Mouse (Mus musculus): ENCODE results near the gene Ppa2. TPM values are rescaled to one million over a fixed set of nuclear protein-coding genes. Genes with fewer than 3 reads are reported as not detected.
A peak's percentile ranks its signal among the peaks of the same experiment; 100 is the strongest.

The Ppa2 gene
- total RNA-seq, 2 experiments from 2014 or later = 70.4 to 77.4 TPM

DNA sequence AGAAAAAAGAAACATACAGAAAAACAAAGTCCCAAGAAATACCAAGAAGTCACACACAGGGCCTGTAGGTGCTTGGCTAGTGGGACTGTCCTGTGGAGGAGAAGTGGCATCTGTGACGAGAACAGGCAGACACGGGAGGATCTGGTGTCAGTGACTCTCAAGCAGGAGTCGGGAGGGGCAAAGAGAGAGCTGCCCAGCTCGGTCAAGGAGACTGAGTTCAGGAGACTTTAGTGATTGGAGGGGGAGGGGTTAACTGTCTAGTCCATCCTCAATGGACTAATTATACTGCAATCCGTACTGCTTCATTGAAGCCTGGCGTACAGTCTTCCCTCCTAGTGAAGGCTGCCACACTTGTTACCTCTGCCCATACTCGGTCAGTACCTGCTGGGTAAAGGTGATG lies 77.4 kb downstream of the Ppa2 start:
- no peak for ATAC-seq (replicated peaks; ENCODE audit: poor library complexity)

DNA sequence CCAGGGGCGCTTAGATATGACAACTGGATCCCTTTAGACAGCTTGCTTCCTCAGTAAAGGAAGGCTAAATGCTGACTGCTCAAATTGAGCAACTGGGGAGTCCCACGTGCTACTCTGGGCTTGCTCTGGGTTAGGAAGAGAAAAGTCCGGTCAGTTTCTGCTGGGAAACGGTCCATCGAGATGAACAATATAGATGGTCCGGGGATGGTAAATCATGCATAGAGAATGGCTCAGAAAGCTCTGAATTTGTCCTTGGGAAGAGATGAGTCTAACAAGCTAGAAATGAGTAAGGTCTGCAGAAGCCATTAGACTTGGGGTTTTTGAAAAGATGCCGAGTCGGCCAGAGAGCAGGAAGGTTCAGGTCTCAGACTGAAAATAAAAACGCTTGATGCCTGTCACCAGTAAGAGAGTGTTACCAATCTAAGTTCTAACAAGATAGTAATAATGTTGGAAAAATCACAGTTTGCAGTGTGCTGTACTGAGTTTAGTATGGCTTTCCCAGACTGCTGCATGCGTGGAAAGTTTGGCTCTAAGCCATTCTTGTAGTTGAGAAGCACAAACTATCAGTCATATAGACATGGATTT lies 80.0 kb downstream of the Ppa2 start:
- no peak for ATAC-seq (replicated peaks; ENCODE audit: poor library complexity)

DNA sequence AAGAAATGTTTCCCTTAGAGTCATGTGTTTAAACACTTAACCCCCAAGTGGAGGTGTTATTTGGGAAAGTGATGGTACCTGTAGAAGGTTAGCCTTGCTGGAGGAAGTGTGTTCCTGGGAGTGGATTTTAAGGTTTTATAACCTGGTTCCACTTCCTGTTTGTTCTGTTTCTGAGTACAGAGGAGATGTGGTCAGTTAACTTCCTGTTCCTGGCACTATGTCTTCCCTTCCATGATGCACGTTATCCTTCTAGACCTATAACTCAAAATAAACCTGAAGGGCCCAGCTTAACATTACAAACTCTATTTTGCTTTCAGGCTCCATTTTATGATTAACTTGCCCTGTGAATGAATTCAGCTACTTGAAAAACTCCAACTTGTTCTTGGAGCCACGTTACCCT lies 84.6 kb downstream of the Ppa2 start:
- ATAC-seq (replicated peaks; ENCODE audit: poor library complexity) = peak; percentile 99

DNA sequence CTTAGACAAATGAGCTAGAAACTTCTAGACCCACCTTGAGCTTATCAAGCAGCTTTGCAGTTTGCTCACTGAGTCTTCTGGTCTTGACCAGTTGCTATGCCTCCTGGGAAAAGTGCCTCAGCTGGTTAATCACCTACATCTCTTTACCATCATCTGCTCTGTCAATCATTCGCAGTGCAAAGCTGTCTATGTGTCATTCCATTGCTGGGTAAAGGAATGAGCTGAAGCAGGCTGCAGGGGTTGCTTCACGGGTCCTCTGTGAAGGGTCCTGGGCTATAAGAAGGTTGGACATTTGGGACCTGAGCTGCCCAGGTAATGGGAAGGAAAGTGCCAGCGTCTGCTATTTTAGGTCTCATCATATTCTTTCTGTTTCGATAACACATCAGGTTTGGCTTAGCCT lies 93.9 kb downstream of the Ppa2 start:
- no peak for ATAC-seq (replicated peaks; ENCODE audit: poor library complexity)

DNA sequence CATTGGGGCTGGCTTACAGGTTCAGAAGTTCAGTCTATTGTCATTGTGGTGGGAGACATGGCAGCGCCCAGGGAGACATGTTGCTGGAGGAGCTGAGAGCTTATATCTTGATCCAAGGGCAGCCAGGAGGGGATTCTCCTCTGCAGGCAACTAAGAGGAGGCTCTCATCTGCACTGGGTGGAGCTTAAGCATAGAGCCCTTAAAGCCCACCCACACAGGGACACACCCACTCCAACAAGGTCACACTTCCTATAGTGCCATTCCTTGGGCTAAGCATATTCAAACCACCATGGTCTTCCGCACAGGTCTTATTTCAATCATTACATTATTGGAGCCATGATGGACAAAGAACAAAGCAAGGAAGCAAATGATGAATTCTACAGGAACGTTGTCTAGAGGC lies 95.7 kb downstream of the Ppa2 start:
- 0 out of 2 replicates have a peak, but pooled peaks have one; percentile 29 for ATAC-seq (replicated peaks; ENCODE audit: poor library complexity)

DNA sequence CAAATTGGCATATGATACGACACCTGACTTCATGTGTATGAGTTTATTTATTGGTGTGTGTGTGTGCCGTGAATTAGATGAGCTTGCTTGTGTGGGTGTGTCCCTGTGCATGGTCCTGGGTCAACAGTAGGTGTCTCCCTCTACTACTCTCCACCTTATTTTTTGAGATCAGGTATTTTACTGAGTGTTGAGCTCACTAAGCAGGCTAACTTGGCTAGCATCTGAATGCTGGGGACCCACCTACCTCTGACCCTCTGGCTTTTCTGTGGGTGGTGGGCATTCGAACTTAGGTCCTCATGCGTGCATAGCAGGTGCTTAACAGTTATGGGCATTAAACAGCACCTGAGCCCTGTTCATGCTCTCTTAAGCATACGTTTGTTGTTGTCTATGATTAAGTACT lies 96.3 kb downstream of the Ppa2 start:
- ATAC-seq (replicated peaks; ENCODE audit: poor library complexity) = peak; percentile 87

DNA sequence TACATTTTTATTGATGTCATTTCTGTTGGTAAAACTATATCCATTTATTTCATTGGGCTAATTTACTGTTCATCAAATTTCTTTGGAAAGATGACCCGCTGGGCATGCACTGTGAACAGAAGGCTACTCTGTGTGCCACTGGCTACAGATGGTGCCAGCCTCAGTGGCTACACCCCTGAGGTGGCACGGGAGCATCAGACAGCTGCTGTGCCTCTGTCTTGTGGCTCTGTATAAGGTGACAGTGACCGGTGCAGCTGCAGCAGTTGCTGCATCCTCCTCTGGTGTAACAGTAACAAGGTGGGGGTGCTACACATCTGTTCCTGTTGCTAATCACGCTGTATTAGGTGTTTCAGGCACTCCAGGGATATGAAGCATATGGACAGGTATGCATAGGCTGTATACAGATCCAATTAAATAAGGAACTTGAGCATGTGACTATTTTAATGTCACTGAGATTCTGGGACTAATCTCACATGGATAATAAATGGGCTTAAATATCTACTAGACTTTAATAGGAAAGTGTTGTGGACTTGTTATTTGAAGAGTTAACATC lies 101.3 kb downstream of the Ppa2 start:
- no peak for ATAC-seq (replicated peaks; ENCODE audit: poor library complexity)

DNA sequence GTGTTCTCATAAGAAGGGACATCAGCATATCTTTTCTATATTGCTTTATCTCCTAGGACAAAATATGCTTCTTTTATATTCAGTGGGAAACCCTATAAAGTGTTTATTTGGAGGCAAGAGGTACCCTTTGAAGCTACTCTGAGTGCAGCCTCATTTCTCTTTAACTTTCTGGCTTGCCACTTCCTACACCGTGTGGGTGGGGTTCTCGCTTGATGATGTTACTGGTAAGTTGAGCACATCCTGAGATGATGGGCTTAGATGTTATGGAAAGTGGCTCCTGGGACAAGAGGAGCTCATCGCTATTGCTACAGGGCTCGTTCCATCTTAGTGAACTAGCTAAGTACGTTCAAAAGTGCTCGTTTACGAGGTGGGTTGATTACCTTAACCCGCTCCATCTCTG lies 101.9 kb downstream of the Ppa2 start:
- no peak for ATAC-seq (replicated peaks; ENCODE audit: poor library complexity)

DNA sequence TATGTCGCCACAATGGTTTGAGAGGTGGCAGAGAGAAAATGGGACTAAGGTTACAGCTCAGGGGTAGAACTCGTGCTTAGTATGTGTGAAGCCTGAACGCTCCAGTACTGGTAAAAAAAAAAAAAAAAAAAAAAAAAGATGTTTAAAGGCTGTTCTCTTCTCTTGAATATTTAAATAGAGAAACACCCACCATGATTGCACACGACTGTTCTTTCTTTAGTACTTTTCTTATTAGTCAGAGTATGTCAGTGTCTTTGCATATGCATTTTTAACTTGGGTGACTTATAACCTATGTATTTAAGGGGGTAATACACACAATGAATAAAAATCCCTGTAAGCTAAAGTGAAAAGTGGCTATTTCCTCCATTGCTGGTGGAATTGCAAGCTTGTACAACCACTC lies 104.8 kb downstream of the Ppa2 start:
- no peak for ATAC-seq (replicated peaks; ENCODE audit: poor library complexity)

DNA sequence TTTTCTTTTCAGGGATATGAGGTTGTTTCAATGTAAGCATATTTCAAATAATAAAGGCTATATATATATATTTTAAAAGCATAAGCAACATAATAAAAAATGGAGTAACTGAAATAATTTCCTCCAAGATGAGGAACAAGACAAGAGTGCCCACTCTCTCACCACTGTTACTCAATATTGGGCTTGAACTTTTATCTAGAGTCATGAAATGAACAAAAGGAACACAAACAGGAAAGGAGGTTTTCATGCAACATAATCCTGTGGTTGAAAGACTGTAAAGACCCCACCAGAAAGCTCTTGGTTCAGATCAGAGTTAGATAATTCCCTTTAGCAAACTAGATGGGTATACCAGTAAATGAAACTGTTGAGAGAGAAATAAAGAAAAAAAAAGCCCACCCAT lies 113.2 kb downstream of the Ppa2 start:
- peak; percentile 92 for ATAC-seq (replicated peaks; ENCODE audit: poor library complexity)

Other genes starting within 250 kb of the Ppa2 start
- 23.1 and 24.0 TPM in 2 replicates for gene Ints12, start 218.3 kb upstream of the Ppa2 start, total RNA-seq (2015)
- gene Ints12, start 218.3 kb upstream of the Ppa2 start, total RNA-seq (2017) = 12.5 and 14.9 TPM in 2 replicates
- gene Gstcd, start 218.1 kb upstream of the Ppa2 start, total RNA-seq (2015) = 23.4 and 24.6 TPM in 2 replicates
- gene Gstcd, start 218.1 kb upstream of the Ppa2 start, total RNA-seq (2017) = 17.6 and 21.4 TPM in 2 replicates
- not detected in 2 replicates for gene Arhgef38, start 75.2 kb upstream of the Ppa2 start, total RNA-seq (2015)
- not detected in 2 replicates for gene Arhgef38, start 75.2 kb upstream of the Ppa2 start, total RNA-seq (2017)
- gene Tet2, start 235.0 kb downstream of the Ppa2 start, total RNA-seq (2015) = 52.2 and 65.9 TPM in 2 replicates
- 42.4 and 55.8 TPM in 2 replicates for gene Tet2, start 235.0 kb downstream of the Ppa2 start, total RNA-seq (2017)